Mouse (Mus musculus): ENCODE data around the gene Camp. TPM values are rescaled to one million over a fixed set of nuclear protein-coding genes. Genes with fewer than 3 reads are reported as not detected.
"Not testable (repeated sequence)": the region's sequence is repeated elsewhere in the genome, so short reads cannot be mapped to it uniquely, and the experiment has no call there.

The Camp gene
- polyA plus RNA-seq, 1 experiment from 2014 or later = not detected

DNA sequence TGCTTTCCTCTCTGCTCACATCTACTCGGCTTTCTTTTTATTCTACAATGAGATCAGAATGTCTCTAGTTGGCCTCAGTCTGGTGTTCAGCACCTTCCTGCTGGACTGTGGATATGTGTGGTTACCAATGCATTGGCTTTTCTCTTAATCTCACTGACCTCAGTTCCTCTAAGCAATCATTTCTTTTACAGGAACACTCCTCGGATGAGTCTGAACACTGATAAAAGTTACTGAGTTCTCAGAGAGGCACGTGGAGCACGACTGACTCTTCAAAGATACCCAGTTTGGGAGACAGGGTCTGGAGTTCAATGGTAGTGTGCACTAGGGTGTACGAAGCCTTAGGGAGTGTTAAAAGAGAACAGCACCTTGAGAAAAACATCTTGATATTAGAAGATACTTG is 23.2 kb downstream of the Camp start:
- Histone ChIP-seq H3K4me3 (no peak overlapping the region), H3K27ac (no peak overlapping the region), H3K27me3 (replicated peaks) (no peaks in the 10 kb centered on the region), H3K36me3 (replicated peaks) (no peaks in the 10 kb centered on the region), H3K9me3 (no peaks in the 10 kb centered on the region), H3K4me2 (no peak overlapping the region), H3K9ac (no peak overlapping the region), H3K4me1 (no peaks in the 10 kb centered on the region)
- WGBS = 82% methylated on average over 5 of the region's 5 CpGs
- ATAC-seq (replicated peaks) = no peak

GRCm38 (mm10) chr9:109825739-109826138 is 23.7 kb downstream of the Camp start:
- no peaks in the 10 kb centered on the region for H3K36me3 ChIP-seq (replicated peaks)
- no peak overlapping the region for H3K4me3 ChIP-seq
- H3K9ac ChIP-seq = no peak overlapping the region
- H3K27ac ChIP-seq = no peak overlapping the region
- no peaks in the 10 kb centered on the region for H3K4me1 ChIP-seq
- 72% methylated on average over 4 of the region's 4 CpGs for WGBS
- no peak overlapping the region for H3K4me2 ChIP-seq
- ATAC-seq (replicated peaks) = no peak
- no peaks in the 10 kb centered on the region for H3K9me3 ChIP-seq
- H3K27me3 ChIP-seq (replicated peaks) = no peaks in the 10 kb centered on the region

GRCm38 (mm10) chr9:109816341-109816740 is 33.1 kb downstream of the Camp start:
- no peak for ATAC-seq (replicated peaks)
- Histone ChIP-seq H3K4me3 (no peak overlapping the region), H3K9ac (no peak overlapping the region), H3K9me3 (no peaks in the 10 kb centered on the region), H3K27ac (no peak overlapping the region), H3K4me1 (0 out of 2 replicates have a peak, but pooled peaks cover 3% of the 10 kb centered on the region), H3K4me2 (no peak overlapping the region), H3K27me3 (replicated peaks) (no peaks in the 10 kb centered on the region), H3K36me3 (replicated peaks) (no peaks in the 10 kb centered on the region)
- WGBS = 66% methylated on average over 6 of the region's 6 CpGs

DNA sequence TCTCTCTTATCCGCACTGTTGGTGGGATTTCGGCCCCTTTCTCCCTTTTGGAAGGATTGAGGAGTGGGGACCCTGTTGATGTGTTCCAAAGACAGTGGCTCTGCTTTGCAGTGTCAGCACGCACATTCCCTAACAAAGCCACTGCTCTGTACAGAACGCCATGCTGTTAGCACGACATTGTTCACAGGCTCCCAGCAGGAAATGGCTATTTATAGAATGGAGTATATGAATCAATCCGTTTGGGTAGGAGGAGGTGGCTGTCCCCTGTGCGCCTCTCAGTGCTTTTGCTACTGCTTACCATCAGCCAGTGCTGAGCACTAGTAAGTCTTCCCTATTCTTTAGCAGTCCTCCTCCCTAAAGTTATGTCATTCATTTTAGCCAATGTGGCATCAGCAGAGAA is 36.0 kb downstream of the Camp start:
- ATAC-seq (replicated peaks) = no peak
- no peaks in the 10 kb centered on the region for H3K36me3 ChIP-seq (replicated peaks)
- H3K4me2 ChIP-seq = no peak overlapping the region
- no peak overlapping the region for H3K9ac ChIP-seq
- WGBS = 51% methylated on average over 7 of the region's 7 CpGs
- no peak overlapping the region for H3K4me3 ChIP-seq
- no peak overlapping the region for H3K27ac ChIP-seq
- 0 out of 2 replicates have a peak, but pooled peaks cover 3% of the 10 kb centered on the region for H3K4me1 ChIP-seq
- H3K9me3 ChIP-seq = no peaks in the 10 kb centered on the region
- no peaks in the 10 kb centered on the region for H3K27me3 ChIP-seq (replicated peaks)

GRCm38 (mm10) chr9:109811980-109812379 is 37.4 kb downstream of the Camp start, which contains the start of gene Spink8:
Spink8 (plus strand) TSS chr9:109812280.
- no peak for ATAC-seq (replicated peaks)
- no peak within 1 kb of the TSS for H3K27ac ChIP-seq
- H3K36me3 ChIP-seq (replicated peaks) = no peaks in the 10 kb centered on the region
- no peak within 1 kb of the TSS for H3K4me2 ChIP-seq
- no peak within 1 kb of the TSS for H3K4me3 ChIP-seq
- 61% methylated on average over 1 of the region's 1 CpGs for WGBS
- H3K9ac ChIP-seq = no peak within 1 kb of the TSS
- H3K27me3 ChIP-seq (replicated peaks) = no peaks in the 10 kb centered on the region
- H3K4me1 ChIP-seq = 0 out of 2 replicates have a peak, but pooled peaks cover 3% of the 10 kb centered on the region
- no peaks in the 10 kb centered on the region for H3K9me3 ChIP-seq

- H3K9me3 ChIP-seq = no peaks in the 10 kb centered on the region
- H3K27me3 ChIP-seq (replicated peaks) = no peaks in the 10 kb centered on the region
- no peak for ATAC-seq (replicated peaks)
- no peaks in the 10 kb centered on the region for H3K36me3 ChIP-seq (replicated peaks)
- 74% methylated on average over 3 of the region's 3 CpGs for WGBS
- H3K9ac ChIP-seq = no peak overlapping the region
- H3K27ac ChIP-seq = no peak overlapping the region
- H3K4me1 ChIP-seq = no peaks in the 10 kb centered on the region
- no peak overlapping the region for H3K4me2 ChIP-seq
- no peak overlapping the region for H3K4me3 ChIP-seq
These were observed 41.5 kb downstream of the Camp start for GRCm38 (mm10) chr9:109807898-109808297.

GRCm38 (mm10) chr9:109806695-109807293 is 42.6 kb downstream of the Camp start:
- Histone ChIP-seq H3K27me3 (replicated peaks) (no peaks in the 10 kb centered on the region), H3K4me1 (no peaks in the 10 kb centered on the region), H3K4me2 (no peak overlapping the region), H3K9ac (no peak overlapping the region), H3K9me3 (no peaks in the 10 kb centered on the region), H3K27ac (no peak overlapping the region), H3K36me3 (replicated peaks) (no peaks in the 10 kb centered on the region), H3K4me3 (no peak overlapping the region)
- WGBS = 83% methylated on average over 2 of the region's 2 CpGs
- ATAC-seq (replicated peaks) = no peak

DNA sequence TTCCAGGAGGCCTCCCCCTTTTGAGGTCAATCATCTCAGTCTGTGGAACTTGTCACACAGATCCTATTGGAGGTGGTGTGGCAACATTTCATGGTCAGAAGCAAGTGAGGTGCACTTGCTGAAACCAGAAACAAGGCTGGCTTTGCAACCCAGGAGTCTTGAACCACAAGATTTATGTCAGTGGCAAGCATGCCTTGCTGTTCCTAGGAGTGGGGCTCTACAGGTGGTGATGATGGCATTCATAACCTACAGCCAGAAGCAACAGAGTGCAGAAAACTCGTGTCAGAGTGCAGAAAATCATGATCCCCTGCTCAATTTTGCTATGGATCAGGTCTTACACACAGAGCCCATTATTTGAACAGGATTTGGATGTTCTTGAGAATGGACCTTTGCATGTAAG is 43.2 kb downstream of the Camp start:
- Histone ChIP-seq H3K27me3 (replicated peaks) (no peaks in the 10 kb centered on the region), H3K4me1 (no peaks in the 10 kb centered on the region), H3K9ac (no peak overlapping the region), H3K36me3 (replicated peaks) (no peaks in the 10 kb centered on the region), H3K27ac (no peak overlapping the region), H3K9me3 (no peaks in the 10 kb centered on the region), H3K4me3 (no peak overlapping the region), H3K4me2 (no peak overlapping the region)
- 38% methylated on average over 1 of the region's 1 CpGs for WGBS
- no peak for ATAC-seq (replicated peaks)

DNA sequence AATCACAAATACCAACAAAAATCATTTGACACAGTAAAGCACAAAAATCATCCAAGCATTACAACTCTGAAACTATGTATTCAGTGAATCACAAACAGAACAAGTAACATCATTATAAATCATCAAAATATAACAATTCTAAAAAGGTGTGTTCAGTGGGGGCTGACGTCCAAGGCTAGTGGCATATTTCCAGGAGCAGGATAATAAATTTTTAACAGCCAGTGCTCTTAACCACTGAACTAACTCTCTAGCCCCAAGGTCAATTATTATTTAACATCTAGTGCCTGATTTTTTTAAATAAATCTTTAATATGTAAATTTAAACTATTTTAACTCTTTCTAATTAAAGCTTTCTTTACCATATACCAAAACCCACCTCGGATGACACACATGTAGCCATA is 43.8 kb downstream of the Camp start:
- H3K9me3 ChIP-seq; ATAC-seq (replicated peaks); H3K27ac ChIP-seq; H3K36me3 ChIP-seq (replicated peaks); H3K4me1 ChIP-seq; H3K4me3 ChIP-seq; H3K9ac ChIP-seq; H3K27me3 ChIP-seq (replicated peaks); H3K4me2 ChIP-seq: not testable (repeated sequence)
- 82% methylated on average over 2 of the region's 2 CpGs for WGBS

DNA sequence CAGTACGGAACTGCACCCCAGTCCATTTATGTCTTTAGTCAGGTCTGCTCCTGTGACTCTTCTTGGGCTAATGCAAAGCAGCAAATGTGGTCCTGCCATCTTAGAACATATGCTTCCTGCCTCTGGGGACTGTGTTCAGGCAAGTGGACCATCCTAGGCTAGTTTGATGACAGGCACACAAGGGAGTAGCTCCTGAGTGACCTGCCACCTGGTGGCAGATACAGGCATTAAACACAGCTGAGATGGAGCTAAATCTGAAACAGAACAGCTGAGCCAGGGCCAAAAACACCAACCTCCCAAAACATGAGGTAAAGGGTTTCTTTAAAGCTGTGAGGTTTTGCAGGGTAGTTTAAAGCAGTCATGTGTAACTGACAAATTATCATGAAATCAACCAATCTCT is 51.4 kb downstream of the Camp start:
- Histone ChIP-seq H3K27me3 (replicated peaks) (no peaks in the 10 kb centered on the region), H3K36me3 (replicated peaks) (no peaks in the 10 kb centered on the region), H3K4me2 (no peak overlapping the region), H3K4me3 (no peak overlapping the region), H3K9ac (no peak overlapping the region), H3K4me1 (no peaks in the 10 kb centered on the region), H3K9me3 (no peaks in the 10 kb centered on the region), H3K27ac (no peak overlapping the region)
- no peak for ATAC-seq (replicated peaks)
- WGBS = 92% methylated on average over 1 of the region's 1 CpGs

Small RNA genes lying within 50 kb of the gene (microRNA-seq; reads per million reads assigned to microRNA genes)
- 0.92 reads per million for gene Mir7089

Other genes with a start within 250 kb of the Camp start
- gene Fbxw24, start 223.6 kb downstream of the Camp start, polyA plus RNA-seq (2015; fragmentation: Nextera tagmentation; extraction: Ambion mirVana) = 0.23 TPM in 1 of 2 replicates, not detected in the other
- gene Fbxw25, start 185.0 kb downstream of the Camp start, polyA plus RNA-seq (2015; fragmentation: Nextera tagmentation; extraction: Ambion mirVana) = not detected in 2 replicates
- 0.11 and 0.18 TPM in 2 replicates for gene Fbxw18, start 146.9 kb downstream of the Camp start, polyA plus RNA-seq (2015; fragmentation: Nextera tagmentation; extraction: Ambion mirVana)
- gene Fbxw26, start 103.5 kb downstream of the Camp start, polyA plus RNA-seq (2015; fragmentation: Nextera tagmentation; extraction: Ambion mirVana) = not detected in 2 replicates
- 0.44 TPM in 1 of 2 replicates, not detected in the other for gene Fbxw27, start 58.9 kb downstream of the Camp start, polyA plus RNA-seq (2015; fragmentation: Nextera tagmentation; extraction: Ambion mirVana)
- gene Spink8, start 37.3 kb downstream of the Camp start, polyA plus RNA-seq (2015; fragmentation: Nextera tagmentation; extraction: Ambion mirVana) = 0.29 TPM in 1 of 2 replicates, not detected in the other
- gene Nme6, start 16.9 kb downstream of the Camp start, polyA plus RNA-seq (2015; fragmentation: Nextera tagmentation; extraction: Ambion mirVana) = 59.4 and 68.3 TPM in 2 replicates
- gene Cdc25a, start 26.0 kb upstream of the Camp start, polyA plus RNA-seq (2015; fragmentation: Nextera tagmentation; extraction: Ambion mirVana) = 12.4 and 14.7 TPM in 2 replicates
- gene Map4, start 81.8 kb upstream of the Camp start, polyA plus RNA-seq (2015; fragmentation: Nextera tagmentation; extraction: Ambion mirVana) = 167 and 181 TPM in 2 replicates